Mouse (Mus musculus) kidney, postnatal 0 days (tissue): ENCODE data around the gene Celsr1. TPM values are rescaled to one million over a fixed set of nuclear protein-coding genes. Genes with fewer than 3 reads are reported as not detected.

Experiments used
- ATAC-seq: fragments of 200-750 bp; cut with Nextera tagmentation; replicated peaks from 2 replicates; pipeline ENCODE4 v1.8.0; 2017; ENCODE audit warnings: low read depth, moderate number of reproducible peaks, moderate TSS enrichment, moderate library complexity; ENCODE audit not compliant: low FRiP score
- DNase-seq: peaks from one replicate; pipeline ENCODE4 v3.0.0-alpha.2; 2016; ENCODE audit warnings: low spot score
- H3K27ac ChIP-seq: fragments of 300-500 bp; sonication (generic); 2 replicates; pipeline ENCODE4 v1.5.1; 2014; ENCODE audit warnings: mild to moderate bottlenecking
- H3K27me3 ChIP-seq: fragments of 300-500 bp; sonication (generic); 2 replicates; pipeline ENCODE4 v1.6.1; 2014; ENCODE audit warnings: low read length, mixed read lengths; ENCODE audit not compliant: insufficient read depth
- H3K36me3 ChIP-seq: fragments of 300-500 bp; sonication (generic); 2 replicates; pipeline ENCODE4 v1.6.1; 2014; ENCODE audit warnings: low read length, mixed read lengths; ENCODE audit not compliant: insufficient read depth
- H3K4me1 ChIP-seq: fragments of 300-500 bp; sonication (generic); replicated peaks from 2 replicates; pipeline ENCODE4 v1.6.1; 2014; ENCODE audit warnings: antibody characterized with exemption, low read length, mixed read lengths; ENCODE audit not compliant: insufficient read depth
- H3K4me2 ChIP-seq: fragments of 300-500 bp; sonication (generic); 2 replicates; pipeline ENCODE4 v1.6.1; 2014; ENCODE audit warnings: mild to moderate bottlenecking, low read length, moderate library complexity, mixed read lengths
- H3K4me3 ChIP-seq: fragments of 300-500 bp; sonication (generic); replicated peaks from 2 replicates; pipeline ENCODE4 v1.5.1; 2014; ENCODE audit warnings: low read depth, low read length
- H3K9ac ChIP-seq: fragments of 300-500 bp; sonication (generic); 2 replicates; pipeline ENCODE4 v1.6.1; 2014; ENCODE audit warnings: low read depth, low read length
- H3K9me3 ChIP-seq: fragments of 300-500 bp; sonication (generic); replicated peaks from 2 replicates; pipeline ENCODE4 v1.6.1; 2016; ENCODE audit warnings: low read length, inconsistent platforms, mixed read lengths
- CTCF ChIP-seq: IDR thresholded peaks from 2 replicates; pipeline ENCODE4 v1.5.1; 2016; ENCODE audit warnings: antibody characterized with exemption, low read depth, mild to moderate bottlenecking, moderate library complexity
- WGBS: fragments of 180-500 bp; shearing (Covaris S2); extraction: QIAGEN DNeasy Blood & Tissue Kit; methylation state at CpG from one replicate; pipeline ENCODE4 v1.1.7; 2014; 5-methylcytosine and 5-hydroxymethylcytosine counted together
- polyA plus RNA-seq: library from polyadenylated mRNA; unstranded; fragments of >200 nt; fragmentation: Nextera tagmentation; extraction: Ambion mirVana; gene quantifications from 2 replicates; pipeline ENCODE4 v1.2.1, GENCODE M21; 2015

The Celsr1 gene
- 2.9 TPM in 2 replicates for polyA plus RNA-seq

- WGBS = under 1% methylated on average over 72 of the region's 80 CpGs
- H3K27ac ChIP-seq = peak within 1 kb of the TSS; percentile 91
- H3K4me3 ChIP-seq = peak within 1 kb of the TSS; percentile 73
- no peaks in the 10 kb centered on the region for H3K9me3 ChIP-seq
- peaks cover 7% of the 10 kb centered on the region; the same call in 1 of the 2 replicates for H3K36me3 ChIP-seq
- H3K9ac ChIP-seq = peak within 1 kb of the TSS; percentile 73
- peak within 1 kb of the TSS; percentile 89 for H3K4me2 ChIP-seq
- H3K27me3 ChIP-seq = no peaks in the 10 kb centered on the region
- no peak for TF ChIP-seq CTCF
- H3K4me1 ChIP-seq = peaks cover 8% of the 10 kb centered on the region; the same call in 1 of the 2 replicates
- ATAC-seq = 0 out of 2 replicates have a peak, but pooled peaks have one; percentile 6
- DNase-seq = peak; percentile 56
Observed at GRCm38 (mm10) chr15:86033191-86033841, at the start of gene Celsr1. Celsr1 (minus strand) TSS chr15:86033777.

GRCm38 (mm10) chr15:86083261-86083741 lies 49.7 kb upstream of the Celsr1 start:
- Histone ChIP-seq H3K4me1 (peaks cover 93% of the 10 kb centered on the region), H3K27me3 (no peaks in the 10 kb centered on the region), H3K9ac (0 out of 2 replicates have a peak overlapping the region, but pooled peaks have one; percentile 23), H3K4me2 (no peak overlapping the region), H3K36me3 (no peaks in the 10 kb centered on the region), H3K27ac (0 out of 2 replicates have a peak overlapping the region, but pooled peaks have one; percentile 19), H3K4me3 (no peak overlapping the region), H3K9me3 (no peaks in the 10 kb centered on the region)
- no peak for DNase-seq
- ATAC-seq = no peak
- WGBS = 19% methylated on average over 6 of the region's 6 CpGs
- no peak for TF ChIP-seq CTCF

- Histone ChIP-seq H3K4me2 (no peak overlapping the region), H3K9me3 (no peaks in the 10 kb centered on the region), H3K4me1 (peaks cover 89% of the 10 kb centered on the region), H3K27ac (peak overlapping the region; percentile 19; the same call in 1 of the 2 replicates), H3K27me3 (no peaks in the 10 kb centered on the region), H3K36me3 (no peaks in the 10 kb centered on the region), H3K4me3 (no peak overlapping the region), H3K9ac (no peak overlapping the region)
- no peak for TF ChIP-seq CTCF
- ATAC-seq (no peak), DNase-seq (no peak)
- WGBS = 65% methylated on average over 11 of the region's 11 CpGs
Observed at GRCm38 (mm10) chr15:86082551-86082961, 49.0 kb upstream of the Celsr1 start.

DNA sequence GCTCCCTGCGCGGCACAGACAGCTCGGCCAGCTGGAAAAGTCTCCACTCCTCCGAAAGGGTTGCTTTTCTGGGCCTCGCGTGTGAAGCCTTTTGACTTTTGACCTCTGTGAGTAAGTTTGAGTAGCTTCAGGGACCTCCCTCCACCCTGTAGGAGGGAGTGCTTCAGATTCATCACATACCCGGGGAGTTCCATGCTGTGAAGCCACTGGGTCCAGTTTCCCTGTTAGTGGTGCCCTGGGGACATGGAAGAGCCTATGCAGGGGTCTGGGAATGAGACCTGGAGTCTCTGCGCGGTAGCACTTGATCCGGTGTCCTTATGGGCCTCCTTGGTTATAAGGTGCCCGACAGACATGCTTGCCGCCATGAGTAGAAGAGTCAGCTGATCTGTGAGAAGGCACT lies 48.1 kb upstream of the Celsr1 start:
- 53% methylated on average over 12 of the region's 12 CpGs for WGBS
- DNase-seq = no peak
- Histone ChIP-seq H3K27ac (0 out of 2 replicates have a peak overlapping the region, but pooled peaks have one; percentile 19), H3K4me2 (0 out of 2 replicates have a peak overlapping the region, but pooled peaks have one; percentile 1), H3K27me3 (no peaks in the 10 kb centered on the region), H3K4me3 (no peak overlapping the region), H3K4me1 (peaks cover 82% of the 10 kb centered on the region), H3K36me3 (no peaks in the 10 kb centered on the region), H3K9me3 (no peaks in the 10 kb centered on the region), H3K9ac (0 out of 2 replicates have a peak overlapping the region, but pooled peaks have one; percentile 29)
- TF ChIP-seq CTCF = no peak
- ATAC-seq = peak; percentile 29; the same call in 1 of the 2 replicates

DNA sequence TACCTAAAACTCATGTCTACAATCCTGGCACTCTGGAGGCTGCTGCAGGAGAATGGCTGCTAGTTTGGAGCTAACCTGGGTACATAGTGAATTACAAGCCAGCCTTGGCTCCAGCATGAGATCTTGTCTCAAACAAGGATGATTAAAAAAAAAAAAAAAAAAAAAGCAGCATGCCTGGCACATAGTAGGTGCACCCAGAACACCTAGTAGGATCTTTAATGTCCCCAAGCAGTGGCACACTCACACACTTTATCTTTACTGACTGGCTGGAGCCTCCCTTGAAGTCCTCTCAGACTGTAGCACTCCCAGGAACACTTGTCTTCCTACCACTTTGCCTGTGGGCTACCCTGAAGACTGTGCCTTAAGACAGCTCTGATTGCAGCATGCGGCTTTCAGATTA lies 46.8 kb upstream of the Celsr1 start:
- 88% methylated on average over 1 of the region's 1 CpGs for WGBS
- peaks cover 69% of the 10 kb centered on the region for H3K4me1 ChIP-seq

GRCm38 (mm10) chr15:86079876-86080275 lies 46.3 kb upstream of the Celsr1 start:
- no peak overlapping the region for H3K9ac ChIP-seq
- H3K4me2 ChIP-seq = no peak overlapping the region
- 46% methylated on average over 4 of the region's 4 CpGs for WGBS
- no peak for TF ChIP-seq CTCF
- no peaks in the 10 kb centered on the region for H3K9me3 ChIP-seq
- H3K36me3 ChIP-seq = no peaks in the 10 kb centered on the region
- no peak overlapping the region for H3K4me3 ChIP-seq
- no peak for DNase-seq
- peaks cover 65% of the 10 kb centered on the region for H3K4me1 ChIP-seq
- H3K27me3 ChIP-seq = no peaks in the 10 kb centered on the region
- H3K27ac ChIP-seq = peak overlapping the region; percentile 72; the same call in 1 of the 2 replicates
- no peak for ATAC-seq

More for the DNA sequence above, 46.8 kb upstream of the Celsr1 start:
- no peaks in the 10 kb centered on the region for H3K9me3 ChIP-seq
- ATAC-seq = no peak
- no peak overlapping the region for H3K4me3 ChIP-seq
- H3K27me3 ChIP-seq = no peaks in the 10 kb centered on the region
- H3K4me2 ChIP-seq = no peak overlapping the region
- no peak for TF ChIP-seq CTCF
- H3K9ac ChIP-seq = no peak overlapping the region
- no peak for DNase-seq
- no peak overlapping the region for H3K27ac ChIP-seq
- H3K36me3 ChIP-seq = no peaks in the 10 kb centered on the region
